Mouse (Mus musculus): ENCODE measurements around the gene Timm10.

Gene Timm10

DNA sequence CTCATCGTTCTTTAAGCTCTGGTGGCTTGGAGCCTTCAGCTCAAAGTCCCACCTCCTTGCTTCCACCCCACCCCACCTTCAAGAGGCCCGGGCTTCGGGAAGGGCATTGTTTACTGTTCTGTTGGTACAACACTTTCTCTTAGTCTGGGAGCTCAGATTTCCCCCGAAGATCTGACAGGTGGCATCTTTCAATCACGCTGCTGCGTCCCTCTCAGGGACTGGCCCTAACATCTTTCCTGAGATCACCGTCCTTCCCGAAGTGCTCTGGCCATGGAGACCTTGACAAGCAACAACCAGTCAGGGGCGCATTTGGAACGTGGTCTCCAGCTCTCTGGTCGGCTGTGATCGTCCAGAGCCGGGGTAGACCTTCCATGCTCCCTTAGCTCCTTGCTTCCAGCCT lies 4.2 kb upstream of the Timm10 start, which contains the start of gene Smtnl1:
Gene Smtnl1 (minus strand): TSS at position 101 of the 400 bp plus-strand sequence.
- DNase-seq: no peak

DNA sequence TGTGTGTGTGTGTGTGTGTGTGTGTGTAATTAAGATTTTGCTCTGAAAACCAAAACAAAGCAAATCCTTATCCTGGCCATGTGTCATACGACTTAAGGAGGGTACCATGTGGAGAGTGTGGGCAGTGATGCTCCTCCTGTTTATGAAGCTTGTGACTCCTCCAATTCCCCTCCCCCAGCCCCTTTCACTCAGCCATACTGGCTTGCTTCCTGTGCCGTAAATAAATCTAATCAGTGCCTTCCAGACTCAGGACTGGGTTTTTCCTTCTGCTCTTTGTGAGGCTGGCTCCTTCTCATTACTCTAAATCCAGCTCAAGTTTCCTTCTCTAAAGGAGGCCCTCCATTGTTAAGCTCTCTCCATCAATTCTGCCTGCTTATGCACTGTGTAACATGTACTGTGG lies 3.6 kb upstream of the Timm10 start:
- DNase-seq: no peak

DNA sequence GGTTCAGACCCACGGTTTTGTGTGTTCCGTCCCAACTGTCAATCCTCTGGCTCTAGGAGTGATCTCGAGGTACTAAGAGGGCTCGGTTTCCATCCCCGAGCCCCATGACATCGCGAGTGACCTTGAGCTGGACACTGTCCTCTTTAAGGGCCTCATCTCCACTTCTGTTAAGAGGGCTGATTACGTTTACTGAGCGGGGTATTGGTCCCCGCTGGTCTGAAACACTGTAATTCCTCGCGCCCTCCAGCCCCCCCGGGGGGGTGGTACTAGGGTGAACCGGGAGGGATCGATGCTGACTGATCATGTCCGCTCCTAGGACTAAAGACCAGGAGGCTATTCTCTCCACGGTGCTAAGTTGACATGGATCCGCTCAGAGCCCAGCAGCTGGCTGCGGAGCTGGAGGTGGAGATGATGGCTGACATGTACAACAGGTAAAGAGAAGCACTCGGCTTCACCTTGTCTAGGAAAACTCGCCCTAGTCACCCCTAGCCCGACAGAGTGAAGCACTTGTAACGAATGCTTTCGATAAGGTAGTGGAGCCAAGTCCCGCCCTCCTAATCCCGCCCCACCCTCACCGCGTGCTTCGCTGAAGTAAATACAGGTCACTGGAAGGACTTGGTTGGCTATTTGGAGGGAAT lies 605 bp downstream of the Timm10 start:
- no peak for DNase-seq

DNA sequence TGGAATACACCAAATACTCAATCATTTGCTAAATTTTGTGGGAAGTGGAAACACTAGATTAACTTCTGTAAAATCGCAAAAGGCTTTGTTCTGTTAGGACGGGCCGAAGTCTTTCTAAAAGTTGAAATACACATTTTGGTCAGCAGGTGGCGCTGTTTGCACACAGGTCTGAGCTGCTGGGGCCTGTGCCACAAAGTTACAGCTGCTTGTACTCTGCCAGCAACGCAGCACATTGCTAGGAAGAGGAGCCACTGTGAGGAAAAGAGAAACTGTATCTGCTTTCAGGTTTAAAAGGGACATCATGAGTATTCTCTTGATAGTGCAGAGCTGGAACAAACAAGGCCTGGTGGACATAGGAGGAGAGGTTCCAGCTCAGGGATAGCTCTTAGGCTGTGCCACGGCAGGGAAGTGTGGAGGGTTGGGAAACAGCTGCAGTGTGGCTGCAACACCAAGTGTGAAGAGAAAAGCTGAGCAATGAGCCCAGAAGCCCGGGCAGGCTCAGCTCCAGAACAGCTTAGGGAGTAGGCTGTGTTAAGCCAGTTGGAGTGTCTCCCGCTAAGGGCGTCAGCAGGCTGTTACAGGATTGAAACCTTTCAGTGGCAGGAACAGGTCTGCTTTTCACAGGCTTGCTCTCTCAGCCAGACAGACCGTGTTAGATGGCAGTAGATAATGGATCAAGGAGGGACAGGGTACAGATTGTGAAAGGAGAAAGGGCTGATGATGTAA lies 5.0 kb downstream of the Timm10 start:
- DNase-seq: peak; percentile 84

DNA sequence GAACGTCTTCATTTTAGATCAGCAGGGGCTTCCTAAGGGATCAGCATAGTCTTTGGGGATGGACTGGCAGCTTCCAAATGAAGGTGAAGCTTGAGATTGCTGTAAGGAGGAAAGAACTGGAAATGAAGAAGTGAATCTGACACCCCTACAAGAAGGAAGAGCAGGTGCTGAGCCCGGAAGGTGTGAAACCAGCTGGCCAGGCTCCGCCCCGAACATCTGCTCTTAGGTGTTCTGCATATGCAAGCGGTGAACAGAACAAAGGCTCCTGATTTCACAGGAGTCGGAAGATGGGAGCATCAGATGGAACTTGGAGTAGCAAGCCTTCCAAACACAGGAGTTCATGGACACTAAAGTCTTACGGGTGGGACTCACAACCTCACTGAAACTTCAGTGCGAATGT lies 10.3 kb downstream of the Timm10 start:
- peak; percentile 73 for DNase-seq

DNA sequence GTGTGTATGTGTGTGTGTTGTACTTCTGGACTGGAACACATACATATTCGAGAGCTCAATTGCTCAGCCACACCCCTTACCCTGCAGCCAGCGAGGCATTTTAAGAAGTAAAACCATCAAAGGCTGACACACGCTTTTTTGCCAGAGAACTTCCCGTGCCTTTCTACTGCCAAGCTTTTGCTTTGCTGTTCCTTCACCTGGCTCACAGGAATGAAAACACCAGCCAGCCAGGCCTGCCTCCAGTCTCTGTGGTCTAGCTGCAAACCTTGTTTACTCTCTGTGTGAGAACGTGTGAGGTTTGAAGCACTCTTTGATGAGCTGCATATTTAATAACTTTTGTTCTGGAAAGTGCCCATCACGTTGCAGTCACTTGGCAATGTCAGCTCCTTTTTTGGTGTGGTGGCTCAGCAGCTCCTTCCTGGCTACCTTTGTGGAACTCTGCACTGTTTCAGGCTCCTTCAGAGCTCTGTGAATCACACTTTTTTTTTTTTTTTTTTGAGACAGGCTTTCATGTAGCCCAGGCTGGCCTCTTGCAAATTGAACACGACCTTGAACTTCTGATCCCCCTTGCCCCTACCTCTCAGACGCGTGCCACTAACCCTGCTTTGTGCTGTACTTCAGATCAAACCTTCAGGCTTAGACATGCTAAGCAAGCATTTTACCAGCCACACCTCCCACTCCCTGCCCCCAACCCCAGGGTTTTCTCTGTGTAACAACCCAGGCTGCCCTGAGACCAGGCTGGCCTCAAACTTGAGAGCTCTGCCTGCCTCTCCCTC lies 11.2 kb downstream of the Timm10 start:
- peak; percentile 61 for DNase-seq

DNA sequence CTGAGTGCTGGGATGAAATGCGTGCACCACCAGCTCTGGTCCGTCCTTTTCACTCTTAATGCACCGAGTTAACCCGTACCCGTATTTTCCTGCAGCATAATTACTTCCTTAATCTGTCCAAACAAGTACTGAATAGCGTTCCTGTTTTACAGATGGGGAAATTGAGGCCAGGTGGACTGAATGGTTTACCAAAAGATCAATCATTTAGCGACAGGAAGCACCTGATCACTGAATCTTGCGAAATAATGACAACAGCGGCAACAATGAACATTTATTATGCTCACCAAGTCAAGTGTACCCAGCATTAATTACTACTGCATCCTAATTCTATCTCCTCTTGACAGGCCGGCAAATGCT lies 11.8 kb downstream of the Timm10 start, which contains the start of gene Slc43a1:
Gene Slc43a1 (plus strand): TSS at position 258 of the 357 bp plus-strand sequence.
- no peak for DNase-seq

DNA sequence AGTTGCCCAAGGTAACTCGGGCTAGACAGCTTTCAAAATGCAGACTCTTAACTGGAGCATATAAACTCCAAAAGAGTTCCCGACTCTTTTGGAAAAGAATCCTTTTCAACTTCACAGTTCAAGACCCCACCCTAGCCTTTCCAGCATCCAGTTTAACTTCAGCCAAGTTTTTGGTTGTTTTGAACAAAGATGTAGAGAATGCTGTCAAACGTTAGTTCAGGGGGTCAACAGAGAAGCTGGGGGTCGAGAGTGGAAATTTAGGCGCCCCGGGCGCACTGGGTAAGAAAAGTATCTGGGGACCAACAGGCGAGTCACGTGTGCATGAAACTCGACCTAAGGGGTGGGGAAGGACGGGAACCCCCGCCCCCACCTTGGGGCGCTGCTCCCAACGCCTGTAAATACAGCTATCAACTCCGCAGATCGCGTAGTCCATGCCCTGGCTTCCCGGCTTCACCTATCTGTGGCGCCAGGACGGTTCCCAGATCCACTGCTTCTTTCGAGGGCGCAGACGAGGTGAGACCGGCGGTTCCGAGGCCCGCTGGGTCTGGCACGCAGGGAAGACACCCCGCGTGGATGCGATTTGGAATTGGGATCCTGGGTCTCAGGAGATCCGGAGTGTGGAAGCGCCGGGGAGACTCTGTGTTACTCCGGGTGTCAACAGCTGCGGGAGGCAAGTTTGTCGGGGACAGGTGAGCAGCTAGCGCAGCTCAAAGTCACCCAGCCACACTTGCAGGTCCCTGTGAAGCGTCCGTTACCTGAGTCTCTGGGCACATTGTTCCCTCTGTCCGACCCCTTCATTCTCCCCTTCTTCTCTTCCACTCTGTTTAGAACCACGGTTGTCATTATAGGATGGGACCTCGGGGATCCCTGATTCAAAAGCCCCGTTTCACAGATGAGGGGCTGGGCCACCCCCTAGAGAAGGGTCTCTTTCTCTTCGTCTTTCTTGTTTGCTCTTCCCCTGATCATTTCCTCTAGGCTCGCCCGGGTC lies 12.5 kb downstream of the Timm10 start:
- DNase-seq: peak; percentile 54

DNA sequence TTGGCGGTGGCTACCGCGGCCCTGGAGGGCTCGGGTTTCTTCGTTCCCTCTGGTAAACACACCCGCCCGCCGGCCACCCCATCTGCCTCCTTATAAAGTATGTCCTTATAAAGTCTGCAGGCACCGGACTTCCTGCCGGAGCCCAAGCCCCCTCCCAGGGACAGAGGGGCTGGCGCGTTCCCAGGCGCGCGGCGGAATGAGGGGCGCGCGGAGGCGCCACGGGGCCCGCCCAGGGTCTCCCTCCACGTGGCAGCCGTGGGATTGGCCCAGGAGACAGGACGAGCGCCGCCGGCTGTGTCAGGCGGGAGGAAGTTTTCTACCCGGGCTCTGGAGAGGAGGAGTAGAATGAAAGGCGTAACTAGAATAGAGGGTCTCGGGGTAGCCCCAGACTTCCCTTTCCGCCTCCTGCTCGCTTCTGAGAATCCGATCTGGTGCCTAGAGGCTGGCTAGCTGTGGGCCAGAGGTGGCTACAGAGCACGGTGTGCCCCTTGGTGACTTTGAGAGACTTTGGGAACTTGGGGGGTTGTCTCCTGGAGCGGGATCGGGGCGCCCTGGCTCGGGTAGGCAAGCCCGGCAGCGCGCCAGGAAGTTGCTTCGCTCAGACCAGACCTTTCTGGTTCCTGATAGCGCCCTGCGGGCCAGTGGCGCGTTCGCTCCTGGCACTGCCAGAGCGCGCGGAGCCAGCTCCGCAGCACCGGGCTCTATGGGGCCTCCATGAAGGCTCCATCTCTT lies 13.4 kb downstream of the Timm10 start:
- DNase-seq: peak; percentile 76

- no peak for DNase-seq
Measured at GRCm38 (mm10) chr2:84840748-84841563, 14.2 kb downstream of the Timm10 start.

GRCm38 (mm10) chr2:84841905-84842304 lies 15.1 kb downstream of the Timm10 start:
- DNase-seq: peak; percentile 52

- DNase-seq: peak; percentile 60
Measured at GRCm38 (mm10) chr2:84843654-84844053, 16.9 kb downstream of the Timm10 start.

DNA sequence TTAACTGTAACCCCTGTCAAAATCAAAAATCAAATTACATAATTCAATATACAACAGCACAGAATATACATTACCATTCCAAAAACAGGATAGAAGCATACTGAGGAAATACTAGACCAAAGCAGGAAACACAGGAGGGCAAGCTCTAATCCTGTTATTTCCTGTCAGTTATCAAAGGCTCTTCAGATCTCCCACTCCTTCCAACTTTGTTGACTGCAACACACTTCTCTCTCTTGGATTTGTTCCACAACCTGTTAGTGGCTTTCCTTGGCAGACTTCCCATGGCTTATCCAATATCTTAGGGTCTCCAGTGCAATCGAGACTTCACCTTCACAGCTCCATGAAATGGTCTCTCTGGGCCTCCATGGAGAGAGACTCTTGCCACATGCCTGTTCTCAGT lies 18.4 kb downstream of the Timm10 start:
- no peak for DNase-seq

DNA sequence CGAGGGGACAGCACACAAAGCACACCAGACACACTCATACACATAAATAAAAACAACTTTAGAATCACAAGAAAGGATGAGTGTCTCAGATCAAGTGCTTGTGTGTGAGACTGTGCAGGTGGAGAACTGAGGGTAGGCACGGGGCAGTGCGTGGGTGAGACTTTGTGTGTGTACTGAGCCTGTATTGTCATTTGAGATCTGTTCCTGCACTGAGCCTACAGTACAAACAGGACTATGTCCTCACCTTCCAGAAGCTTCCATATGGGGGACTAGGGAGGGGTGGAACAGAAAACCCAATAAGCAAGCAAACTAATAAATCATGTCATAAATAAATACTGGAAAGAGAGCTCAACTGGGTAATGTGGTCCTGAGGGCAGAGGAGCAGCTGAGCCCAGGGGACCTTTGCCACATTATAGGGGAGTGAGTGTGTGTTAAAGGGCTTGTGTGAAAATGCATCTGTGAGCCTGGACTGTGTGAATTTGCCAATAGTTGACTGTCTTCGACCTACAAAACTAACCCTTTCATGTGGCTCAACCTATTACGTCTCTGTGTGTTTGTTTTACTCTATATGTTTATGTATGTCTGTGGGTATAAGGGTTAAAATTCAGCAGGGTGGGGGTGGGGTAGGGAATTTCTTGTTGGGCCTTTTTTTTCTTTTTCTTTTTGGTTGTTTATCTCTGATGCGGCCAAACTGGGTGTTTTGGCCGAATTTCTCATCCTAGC lies 23.8 kb downstream of the Timm10 start:
- DNase-seq: no peak

- DNase-seq: no peak
Measured at GRCm38 (mm10) chr2:84851130-84852040, 24.6 kb downstream of the Timm10 start.

- DNase-seq: peak; percentile 64
Measured at GRCm38 (mm10) chr2:84855732-84856131, 28.9 kb downstream of the Timm10 start.

GRCm38 (mm10) chr2:84858551-84858950 lies 31.8 kb downstream of the Timm10 start:
- DNase-seq: no peak

- DNase-seq: no peak
Measured at GRCm38 (mm10) chr2:84859991-84860780, 33.4 kb downstream of the Timm10 start.
